Mouse (Mus musculus) embryonic facial prominence, embryonic 14.5 days (tissue): ENCODE measurements around the gene Eif5a. TPM values are rescaled to one million over a fixed set of nuclear protein-coding genes. Genes with fewer than 3 reads are reported as not detected.
A peak's percentile ranks its signal among the peaks of the same experiment; 100 is the strongest.
"Not testable (repeated sequence)": the region's sequence is repeated elsewhere in the genome, so short reads cannot be mapped to it uniquely, and the experiment has no call there.

Source experiments
- ATAC-seq: fragments of 200-750 bp; cut with Nextera tagmentation; 2 replicates; pipeline ENCODE4 v1.8.0; 2017; ENCODE audit warnings: low read depth, moderate number of reproducible peaks, moderate TSS enrichment
- DNase-seq: peaks from one replicate; pipeline ENCODE4 v3.0.0-alpha.2; 2015; ENCODE audit warnings: low spot score
- H3K27ac ChIP-seq: fragments of 300-500 bp; sonication (generic); replicated peaks from 2 replicates; pipeline ENCODE4 v1.5.1; 2014; ENCODE audit warnings: low read depth, mild to moderate bottlenecking, low read length, moderate library complexity
- H3K27me3 ChIP-seq: fragments of 300-500 bp; sonication (generic); replicated peaks from 2 replicates; pipeline ENCODE4 v1.6.1; 2014; ENCODE audit warnings: low read length; ENCODE audit not compliant: control insufficient read depth, insufficient read depth
- H3K36me3 ChIP-seq: fragments of 300-500 bp; sonication (generic); 2 replicates; pipeline ENCODE4 v1.6.1; 2014; ENCODE audit warnings: low read length, mixed read lengths; ENCODE audit not compliant: control insufficient read depth, insufficient read depth
- H3K4me1 ChIP-seq: fragments of 300-500 bp; sonication (generic); 2 replicates; pipeline ENCODE4 v1.6.1; 2014; ENCODE audit warnings: antibody characterized with exemption, low read length; ENCODE audit not compliant: control insufficient read depth, insufficient read depth
- H3K4me2 ChIP-seq: fragments of 300-500 bp; sonication (generic); 2 replicates; pipeline ENCODE4 v1.6.1; 2014; ENCODE audit warnings: low read depth, mild to moderate bottlenecking, low read length, moderate library complexity, mixed read lengths
- H3K4me3 ChIP-seq: fragments of 300-500 bp; sonication (generic); 2 replicates; pipeline ENCODE4 v1.5.1; 2014; ENCODE audit warnings: low read depth, mild to moderate bottlenecking, low read length
- H3K9ac ChIP-seq: fragments of 300-500 bp; sonication (generic); 2 replicates; pipeline ENCODE4 v1.6.1; 2014; ENCODE audit warnings: low read depth, mild to moderate bottlenecking, low read length, moderate library complexity, mixed read lengths
- H3K9me3 ChIP-seq: fragments of 300-500 bp; sonication (generic); 2 replicates; pipeline ENCODE4 v1.6.1; 2016; ENCODE audit warnings: low read length; ENCODE audit not compliant: control insufficient read depth
- WGBS: fragments of 180-500 bp; shearing (Covaris S2); extraction: QIAGEN DNeasy Blood & Tissue Kit; methylation state at CpG from one replicate; pipeline ENCODE4 v1.1.7; 2014; 5-methylcytosine and 5-hydroxymethylcytosine counted together
- polyA plus RNA-seq: library from polyadenylated mRNA; unstranded; fragments of >200 nt; fragmentation: Nextera tagmentation; extraction: Ambion mirVana; gene quantifications from 2 replicates; pipeline ENCODE4 v1.2.1, GENCODE M21; 2014

Gene Eif5a
- polyA plus RNA-seq, 1 experiment from 2014 or later: 1,503 TPM

- no peak for ATAC-seq
- Histone ChIP-seq H3K4me3 (no peak overlapping the region), H3K27me3 (no peaks in the 10 kb centered on the region; the same call in none of the 2 replicates), H3K4me2 (no peak overlapping the region), H3K27ac (no peak overlapping the region), H3K4me1 (peaks cover 19% of the 10 kb centered on the region), H3K9ac (no peak overlapping the region), H3K36me3 (no peaks in the 10 kb centered on the region), H3K9me3 (no peaks in the 10 kb centered on the region)
- no peak for DNase-seq
- 71% methylated on average over 4 of the region's 4 CpGs for WGBS
Observed at GRCm38 (mm10) chr11:69933066-69933465, 11.3 kb upstream of the Eif5a start.

GRCm38 (mm10) chr11:69932254-69932653, 10.5 kb upstream of the Eif5a start:
- 45% methylated on average over 3 of the region's 3 CpGs for WGBS

DNA sequence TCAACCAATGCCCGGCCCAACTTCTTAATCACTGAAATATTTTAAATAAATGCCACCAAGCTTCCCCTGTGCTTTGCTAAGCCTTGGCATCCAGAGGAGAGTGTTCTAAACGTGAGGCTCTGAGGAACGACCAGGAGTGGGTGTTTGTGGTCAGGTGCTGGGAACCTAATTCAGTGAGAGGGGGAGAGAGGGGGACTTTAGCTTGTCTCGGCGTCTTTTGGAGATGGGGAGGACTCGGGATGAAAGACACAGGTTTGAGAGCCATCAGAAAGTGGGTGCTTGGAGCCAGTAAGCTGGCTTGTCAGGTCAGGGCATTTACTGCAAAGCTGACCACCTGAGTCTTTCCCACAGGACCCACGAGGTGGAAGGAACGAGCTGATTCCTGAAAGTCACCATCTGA, 10.0 kb upstream of the Eif5a start:
- peaks cover 10% of the 10 kb centered on the region for H3K4me1 ChIP-seq
- H3K4me2 ChIP-seq: no peak overlapping the region
- WGBS: 71% methylated on average over 8 of the region's 8 CpGs

More at GRCm38 (mm10) chr11:69932254-69932653, 10.5 kb upstream of the Eif5a start:
- no peak overlapping the region for H3K4me3 ChIP-seq
- H3K9me3 ChIP-seq: no peaks in the 10 kb centered on the region
- H3K36me3 ChIP-seq: no peaks in the 10 kb centered on the region
- no peak overlapping the region for H3K27ac ChIP-seq
- H3K4me2 ChIP-seq: no peak overlapping the region
- ATAC-seq (no peak), DNase-seq (no peak)
- peaks cover 15% of the 10 kb centered on the region for H3K4me1 ChIP-seq
- H3K27me3 ChIP-seq: no peaks in the 10 kb centered on the region; the same call in none of the 2 replicates
- no peak overlapping the region for H3K9ac ChIP-seq

DNA sequence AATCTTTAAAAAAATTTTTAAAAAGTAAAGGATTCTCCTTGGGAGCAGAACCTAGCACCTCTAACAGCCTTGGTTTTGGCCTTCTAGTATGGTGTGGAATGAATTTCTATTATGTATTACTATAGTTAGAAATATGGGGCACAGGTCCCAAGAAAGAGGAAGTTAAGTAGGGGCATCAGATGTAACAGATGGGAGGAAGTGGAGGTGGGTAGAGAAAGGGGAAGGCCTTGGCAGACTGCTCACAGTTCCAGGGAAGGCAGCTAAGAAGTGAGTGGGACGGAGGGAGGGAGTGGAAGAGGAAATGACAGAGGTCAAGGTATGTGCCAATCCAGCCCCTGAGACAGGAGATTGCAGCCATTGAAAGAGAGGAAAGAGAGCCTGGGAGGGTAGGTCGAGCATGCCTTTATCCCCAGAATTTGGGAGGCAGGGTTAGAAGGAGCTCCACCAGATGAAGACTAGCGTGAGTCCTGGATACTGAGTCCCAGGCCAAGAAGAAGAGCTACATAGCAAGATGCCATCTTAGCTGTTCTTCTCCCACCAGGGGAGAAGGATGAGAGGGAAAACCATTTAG, 9.3 kb upstream of the Eif5a start:
- no peak overlapping the region for H3K27ac ChIP-seq
- no peaks in the 10 kb centered on the region for H3K9me3 ChIP-seq
- no peak overlapping the region for H3K4me2 ChIP-seq
- peaks cover 3% of the 10 kb centered on the region; the same call in 1 of the 2 replicates for H3K4me1 ChIP-seq
- H3K36me3 ChIP-seq: no peaks in the 10 kb centered on the region
- 58% methylated on average over 3 of the region's 3 CpGs for WGBS
- H3K27me3 ChIP-seq: no peaks in the 10 kb centered on the region
- no peak overlapping the region for H3K9ac ChIP-seq
- H3K4me3 ChIP-seq: no peak overlapping the region
- DNase-seq (no peak), ATAC-seq (no peak)

More for the DNA sequence above, 10.0 kb upstream of the Eif5a start:
- ATAC-seq (no peak), DNase-seq (no peak)
- Histone ChIP-seq H3K9ac (no peak overlapping the region; the same call in 1 of the 2 replicates), H3K4me3 (no peak overlapping the region), H3K27ac (no peak overlapping the region), H3K27me3 (no peaks in the 10 kb centered on the region; the same call in 1 of the 2 replicates), H3K9me3 (no peaks in the 10 kb centered on the region), H3K36me3 (no peaks in the 10 kb centered on the region)

GRCm38 (mm10) chr11:69930176-69930575, 8.4 kb upstream of the Eif5a start:
- H3K4me2 ChIP-seq, H3K4me3 ChIP-seq, H3K27ac ChIP-seq, ATAC-seq, DNase-seq, H3K9ac ChIP-seq, H3K4me1 ChIP-seq, H3K36me3 ChIP-seq, H3K27me3 ChIP-seq, H3K9me3 ChIP-seq: not testable (repeated sequence)
- WGBS: 84% methylated on average over 8 of the region's 8 CpGs

DNA sequence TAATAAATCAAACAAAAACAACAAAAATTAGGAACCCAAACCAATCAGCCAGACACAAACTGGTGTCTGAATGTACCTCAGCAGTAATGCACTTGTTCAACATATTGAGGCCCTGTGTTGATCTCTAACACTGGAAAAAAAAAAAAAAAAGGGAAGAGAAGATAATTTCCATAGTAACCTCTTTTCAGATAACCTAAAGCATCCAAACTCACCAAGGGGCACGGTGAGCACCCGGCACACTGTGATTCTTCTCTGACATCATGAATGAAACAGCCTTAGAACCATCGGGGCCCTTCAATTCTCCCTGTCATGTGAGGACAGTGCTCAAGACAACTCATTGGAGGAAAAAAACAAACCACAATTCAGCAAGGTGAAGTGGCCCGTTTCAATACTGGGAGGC, 8.0 kb upstream of the Eif5a start:
- H3K4me1 ChIP-seq: no peaks in the 10 kb centered on the region
- H3K4me2 ChIP-seq: no peak overlapping the region
- 74% methylated on average over 4 of the region's 4 CpGs for WGBS
- no peaks in the 10 kb centered on the region for H3K9me3 ChIP-seq
- DNase-seq: no peak
- H3K27me3 ChIP-seq: no peaks in the 10 kb centered on the region
- no peak for ATAC-seq
- H3K9ac ChIP-seq: no peak overlapping the region
- H3K4me3 ChIP-seq: no peak overlapping the region
- H3K36me3 ChIP-seq: no peaks in the 10 kb centered on the region
- H3K27ac ChIP-seq: no peak overlapping the region

- H3K9me3 ChIP-seq: no peaks in the 10 kb centered on the region
- no peaks in the 10 kb centered on the region for H3K27me3 ChIP-seq
- ATAC-seq (no peak), DNase-seq (no peak)
- WGBS: 94% methylated on average over 2 of the region's 2 CpGs
- H3K27ac ChIP-seq: no peak overlapping the region
- no peaks in the 10 kb centered on the region for H3K36me3 ChIP-seq
- no peak overlapping the region for H3K9ac ChIP-seq
- peaks cover 3% of the 10 kb centered on the region; the same call in 1 of the 2 replicates for H3K4me1 ChIP-seq
- no peak overlapping the region for H3K4me3 ChIP-seq
- no peak overlapping the region for H3K4me2 ChIP-seq
Observed at GRCm38 (mm10) chr11:69927501-69927900, 5.7 kb upstream of the Eif5a start.

DNA sequence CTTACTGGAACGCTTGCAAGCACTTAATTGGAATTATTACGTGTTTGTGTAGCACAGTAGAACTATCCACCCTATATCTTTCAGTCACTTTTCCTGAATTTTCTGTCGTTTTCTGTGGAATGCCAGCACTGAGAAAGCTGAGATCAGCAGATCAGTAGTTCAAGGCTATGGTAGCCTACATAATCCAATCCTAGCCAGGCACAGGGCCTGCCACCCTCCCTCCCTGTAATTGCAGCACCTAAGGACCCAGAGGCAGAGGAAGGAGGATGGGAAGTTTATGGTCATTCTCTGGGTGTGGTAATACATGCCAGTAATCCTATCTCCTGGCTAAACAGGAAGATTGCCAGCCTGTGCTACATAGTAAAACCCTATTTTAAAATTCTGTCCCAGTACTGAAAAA, 1.0 kb upstream of the Eif5a start:
- H3K4me3 ChIP-seq: no peak overlapping the region
- H3K9ac ChIP-seq: no peak overlapping the region
- 62% methylated on average over 3 of the region's 3 CpGs for WGBS

More for the DNA sequence above, 1.0 kb upstream of the Eif5a start:
- H3K9me3 ChIP-seq: no peaks in the 10 kb centered on the region
- ATAC-seq: no peak
- peak overlapping the region; percentile 98 for H3K27ac ChIP-seq
- DNase-seq: no peak
- no peak overlapping the region for H3K4me2 ChIP-seq
- H3K27me3 ChIP-seq: no peaks in the 10 kb centered on the region
- peaks cover 13% of the 10 kb centered on the region for H3K4me1 ChIP-seq
- H3K36me3 ChIP-seq: peaks cover 17% of the 10 kb centered on the region
